Mouse (Mus musculus) CH12.LX (cell line): ENCODE measurements around the gene Mbd4. TPM values are rescaled to one million over a fixed set of nuclear protein-coding genes. Genes with fewer than 3 reads are reported as not detected.

Source experiments
- DNase-seq: peaks from one replicate; pipeline ENCODE4 v3.0.0-alpha.2; 2013; ENCODE audit errors: extremely low read depth
- H3K27ac ChIP-seq: 2 replicates; pipeline ENCODE4 v1.5.1; 2012; ENCODE audit warnings: low read depth, mild to moderate bottlenecking, control low read depth, moderate library complexity; ENCODE audit not compliant: insufficient read depth
- H3K27me3 ChIP-seq: replicated peaks from 2 replicates; pipeline ENCODE3; 2012; ENCODE audit warnings: inconsistent platforms
- H3K36me3 ChIP-seq, 2 experiments: replicated peaks in 1 of 2; 2 replicates each; pipeline versions ENCODE3 to v1.6.1; 2012; ENCODE audit warnings: inconsistent platforms in 1 of 2, low read length in 1 of 2, mild to moderate bottlenecking in 1 of 2, mixed read lengths in 1 of 2, moderate library complexity in 1 of 2; ENCODE audit not compliant: control insufficient read depth in 1 of 2, insufficient read depth in 1 of 2
- H3K4me1 ChIP-seq, 2 experiments: 2 replicates each; pipeline ENCODE4 v1.6.1; 2012; ENCODE audit warnings: inconsistent platforms in 1 of 2, moderate library complexity in 1 of 2; ENCODE audit not compliant: insufficient read depth in 2 of 2, control insufficient read depth in 1 of 2
- H3K4me2 ChIP-seq: 2 replicates; pipeline ENCODE4 v1.6.1; 2012; ENCODE audit warnings: low read depth, mild to moderate bottlenecking, control low read depth; ENCODE audit not compliant: poor library complexity, insufficient read depth, severe bottlenecking
- H3K4me3 ChIP-seq, 3 experiments: fragments of 150-350 bp in 1 of 3; sonication (generic) in 1 of 3; replicated peaks in 1 of 3; 2 replicates each; pipeline versions ENCODE3 to v1.5.1; 2011 to 2012; ENCODE audit warnings: low read depth in 2 of 3, low read length in 2 of 3, mild to moderate bottlenecking in 2 of 3, moderate library complexity in 2 of 3, control low read depth in 1 of 3, improper control_type of control experiment in 1 of 3, inconsistent platforms in 1 of 3, mixed read lengths in 1 of 3; ENCODE audit not compliant: poor library complexity in 1 of 3
- H3K79me2 ChIP-seq: replicated peaks from 2 replicates; pipeline ENCODE4 v1.6.1; 2012; ENCODE audit warnings: mild to moderate bottlenecking, moderate library complexity; ENCODE audit not compliant: control insufficient read depth, poor library complexity, insufficient read depth, severe bottlenecking; ENCODE audit errors: extremely low read depth
- H3K9ac ChIP-seq: 2 replicates; pipeline ENCODE4 v1.6.1; 2012; ENCODE audit warnings: low read depth, mild to moderate bottlenecking, control low read depth, moderate library complexity; ENCODE audit not compliant: insufficient read depth
- H3K9me3 ChIP-seq: replicated peaks from 2 replicates; pipeline ENCODE3; 2012; ENCODE audit warnings: low read length, inconsistent platforms, mixed read lengths
- CTCF ChIP-seq, 2 experiments: IDR thresholded peaks in 1 of 2; conservative IDR thresholded peaks in 1 of 2; 2 replicates each; pipeline ENCODE4 v1.5.1; 2011 to 2012; ENCODE audit warnings: low read depth in 2 of 2, low read length in 2 of 2, improper control_type of control experiment in 1 of 2, inconsistent platforms in 1 of 2, mild to moderate bottlenecking in 1 of 2, moderate library complexity in 1 of 2
- E2F4 ChIP-seq: IDR thresholded peaks from 2 replicates; pipeline ENCODE4 v1.6.1; 2011; ENCODE audit warnings: low read depth, low read length, improper control_type of control experiment; ENCODE audit not compliant: insufficient replicate concordance
- EP300 ChIP-seq: IDR thresholded peaks from 2 replicates; pipeline ENCODE4 v1.6.1; 2011; ENCODE audit warnings: low read length, improper control_type of control experiment
- JUN ChIP-seq: IDR thresholded peaks from 2 replicates; pipeline ENCODE4 v1.6.1; 2011; ENCODE audit warnings: low read depth, mild to moderate bottlenecking, low read length, improper control_type of control experiment, moderate library complexity; ENCODE audit not compliant: insufficient read depth
- KAT2A ChIP-seq: IDR thresholded peaks from 2 replicates; pipeline ENCODE4 v1.6.1; 2012; ENCODE audit warnings: low read length, improper control_type of control experiment, inconsistent platforms; ENCODE audit not compliant: insufficient replicate concordance
- MAZ ChIP-seq: IDR thresholded peaks from 2 replicates; pipeline ENCODE4 v1.6.1; 2012; ENCODE audit warnings: low read depth, mild to moderate bottlenecking, inconsistent platforms, low read length, improper control_type of control experiment, moderate library complexity
- NELFE ChIP-seq: IDR thresholded peaks from 2 replicates; pipeline ENCODE4 v1.6.1; 2011; ENCODE audit warnings: low read depth, low read length, improper control_type of control experiment
- POLR2A ChIP-seq: IDR thresholded peaks from 2 replicates; pipeline ENCODE4 v1.6.1; 2011; ENCODE audit warnings: low read depth, mild to moderate bottlenecking, improper control_type of control experiment, low read length
- TBP ChIP-seq: conservative IDR thresholded peaks from 2 replicates; pipeline ENCODE4 v1.6.1; 2011; ENCODE audit warnings: low read depth, low read length, improper control_type of control experiment
- USF1 ChIP-seq: IDR thresholded peaks from 2 replicates; pipeline ENCODE4 v1.6.1; 2014; ENCODE audit warnings: low read depth, mild to moderate bottlenecking, inconsistent platforms, low read length, improper control_type of control experiment
- USF2 ChIP-seq: conservative IDR thresholded peaks from 2 replicates; pipeline ENCODE4 v1.6.1; 2011; ENCODE audit warnings: low read depth, low read length, improper control_type of control experiment
- ZC3H11A ChIP-seq: IDR thresholded peaks from 2 replicates; pipeline ENCODE4 v1.6.1; 2012; ENCODE audit warnings: low read depth, mild to moderate bottlenecking, inconsistent platforms, low read length, improper control_type of control experiment
- ZNF384 ChIP-seq: IDR thresholded peaks from 2 replicates; pipeline ENCODE4 v1.6.1; 2012; ENCODE audit warnings: low read depth, low read length, improper control_type of control experiment, inconsistent platforms
- dilution Hi-C: fragments of 300-500 bp; cut with MboI; formaldehyde crosslinking; loops from 2 replicates; pipeline ENCODE4 v1.14.3; 2020; ENCODE audit warnings: low sequenced_read_pairs; ENCODE audit not compliant: extremely low pct_unique_long_range_greater_than_20kb, extremely low pct_ligation_motif_present
- in situ Hi-C: fragments of 300-500 bp; cut with MboI; formaldehyde crosslinking; loops from 3 replicates; pipeline ENCODE4 v1.14.3; 2019; ENCODE audit warnings: low sequenced_read_pairs, low pct_ligation_motif_present, low pct_unique_long_range_greater_than_20kb, mixed read lengths
- polyA plus RNA-seq: library from polyadenylated mRNA; unstranded; fragments of >175 nt; gene quantifications from 2 replicates; pipeline ENCODE4 v1.2.1, GENCODE M21; 2012; ENCODE audit warnings: low read depth; ENCODE audit not compliant: insufficient read length
- total RNA-seq, 2 experiments: library from RNA; depleted of rRNA; stranded (reverse); fragments of 300-350 nt in 1 of 2; fragments of >200 nt in 1 of 2; gene quantifications; 2 replicates each; pipeline ENCODE4 v1.2.3; 2012 to 2014

Gene Mbd4
- total and polyA plus RNA-seq, 3 experiments: 7.3 to 12.2 (median 8.6) TPM

- Histone ChIP-seq H3K27ac (no peak overlapping the region), H3K27me3 (no peaks in the 10 kb centered on the region), H3K4me3 (no peak overlapping the region), H3K4me2 (no peak overlapping the region), H3K9me3 (no peaks in the 10 kb centered on the region), H3K36me3 (peaks cover 67 to 95% of the 10 kb centered on the region in 2 experiments), H3K9ac (no peak overlapping the region), H3K79me2 (no peaks in the 10 kb centered on the region), H3K4me1 (no peaks in the 10 kb centered on the region)
- no peak for TF ChIP-seq USF2
- no peak for TF ChIP-seq ZC3H11A
- TF ChIP-seq TBP: no peak
- TF ChIP-seq CTCF (conservative IDR thresholded peaks at IDR 0.05 in 1 of 2, IDR thresholded peaks at IDR 0.05 in 1 of 2; ENCODE audit: low read depth in 2 of 2, low read length in 2 of 2): no peak
- TF ChIP-seq KAT2A: no peak
- TF ChIP-seq POLR2A: no peak
- no peak for TF ChIP-seq E2F4
- no peak for TF ChIP-seq MAZ
- TF ChIP-seq JUN: no peak
- dilution Hi-C loops (no loop called here), in situ Hi-C loops (no loop called here)
- DNase-seq: no peak
Measured at GRCm38 (mm10) chr6:115791842-115792686, 61.1 kb downstream of the Mbd4 start.

- dilution Hi-C loops: no loop called here
- Histone ChIP-seq H3K9ac (no peak overlapping the region), H3K36me3 (peaks cover 70 to 95% of the 10 kb centered on the region in 2 experiments), H3K79me2 (no peaks in the 10 kb centered on the region), H3K9me3 (no peaks in the 10 kb centered on the region), H3K4me2 (no peak overlapping the region), H3K4me1 (no peaks in the 10 kb centered on the region), H3K4me3 (no peak overlapping the region), H3K27me3 (no peaks in the 10 kb centered on the region), H3K27ac (no peak overlapping the region)
- in situ Hi-C loops: no loop called here
- no peak for TF ChIP-seq ZNF384
- TF ChIP-seq USF1: no peak
- no peak for TF ChIP-seq EP300
- no peak for TF ChIP-seq NELFE
- DNase-seq: no peak
Measured at GRCm38 (mm10) chr6:115791016-115791415, 62.2 kb downstream of the Mbd4 start.

Other genes with a start within 250 kb of the Mbd4 start
- 59.8 and 61.7 TPM in 2 replicates for gene Raf1, start 176.7 kb downstream of the Mbd4 start, total RNA-seq (2012; rRNA removed)
- 76.8 and 79.2 TPM in 2 replicates for gene Raf1, start 176.7 kb downstream of the Mbd4 start, total RNA-seq (2014; rRNA removed)
- gene Raf1, start 176.7 kb downstream of the Mbd4 start, polyA plus RNA-seq: 53.5 and 63.2 TPM in 2 replicates
- not detected in 2 replicates for gene Tmem40, start 91.0 kb downstream of the Mbd4 start, total RNA-seq (2012; rRNA removed)
- gene Tmem40, start 91.0 kb downstream of the Mbd4 start, total RNA-seq (2014; rRNA removed): not detected in 2 replicates
- gene Tmem40, start 91.0 kb downstream of the Mbd4 start, polyA plus RNA-seq: not detected in 2 replicates
- 7.8 and 8.5 TPM in 2 replicates for gene Cand2, start 78.8 kb downstream of the Mbd4 start, total RNA-seq (2012; rRNA removed)
- gene Cand2, start 78.8 kb downstream of the Mbd4 start, total RNA-seq (2014; rRNA removed): 3.6 and 3.9 TPM in 2 replicates
- 14.2 and 17.1 TPM in 2 replicates for gene Cand2, start 78.8 kb downstream of the Mbd4 start, polyA plus RNA-seq
- gene Rpl32, start 44.6 kb downstream of the Mbd4 start, total RNA-seq (2012; rRNA removed): 5,179 and 5,276 TPM in 2 replicates
- gene Rpl32, start 44.6 kb downstream of the Mbd4 start, total RNA-seq (2014; rRNA removed): 7,033 and 7,473 TPM in 2 replicates
- 3,370 and 3,898 TPM in 2 replicates for gene Rpl32, start 44.6 kb downstream of the Mbd4 start, polyA plus RNA-seq
- 0.04 and 0.13 TPM in 2 replicates for gene Efcab12, start 15.0 kb downstream of the Mbd4 start, total RNA-seq (2012; rRNA removed)
- 0.08 and 0.12 TPM in 2 replicates for gene Efcab12, start 15.0 kb downstream of the Mbd4 start, total RNA-seq (2014; rRNA removed)
- 0.54 and 0.60 TPM in 2 replicates for gene Efcab12, start 15.0 kb downstream of the Mbd4 start, polyA plus RNA-seq
- 8.8 and 14.1 TPM in 2 replicates for gene Ift122, start 99 bp upstream of the Mbd4 start, total RNA-seq (2012; rRNA removed)
- 5.9 and 7.9 TPM in 2 replicates for gene Ift122, start 99 bp upstream of the Mbd4 start, total RNA-seq (2014; rRNA removed)
- gene Ift122, start 99 bp upstream of the Mbd4 start, polyA plus RNA-seq: 6.9 and 8.6 TPM in 2 replicates
- 0.04 and 0.17 TPM in 2 replicates for gene Rho, start 78.4 kb upstream of the Mbd4 start, total RNA-seq (2012; rRNA removed)
- gene Rho, start 78.4 kb upstream of the Mbd4 start, total RNA-seq (2014; rRNA removed): 0.04 TPM in 1 of 2 replicates, not detected in the other
- gene Rho, start 78.4 kb upstream of the Mbd4 start, polyA plus RNA-seq: not detected in 2 replicates
- gene H1foo, start 91.6 kb upstream of the Mbd4 start, total RNA-seq (2012; rRNA removed): 0.89 and 1.3 TPM in 2 replicates
- 0.77 and 0.90 TPM in 2 replicates for gene H1foo, start 91.6 kb upstream of the Mbd4 start, total RNA-seq (2014; rRNA removed)
- 1.0 and 1.4 TPM in 2 replicates for gene H1foo, start 91.6 kb upstream of the Mbd4 start, polyA plus RNA-seq
- 69.2 and 73.8 TPM in 2 replicates for gene Plxnd1, start 141.6 kb upstream of the Mbd4 start, total RNA-seq (2012; rRNA removed)
- gene Plxnd1, start 141.6 kb upstream of the Mbd4 start, total RNA-seq (2014; rRNA removed): 20.4 and 27.7 TPM in 2 replicates
- 49.3 and 63.2 TPM in 2 replicates for gene Plxnd1, start 141.6 kb upstream of the Mbd4 start, polyA plus RNA-seq